Mouse (Mus musculus): ENCODE data around the gene Heatr4.
"Not testable (repeated sequence)": the region's sequence is repeated elsewhere in the genome, so short reads cannot be mapped to it uniquely, and the experiment has no call there.

Gene Heatr4

GRCm38 (mm10) chr12:83938592-83938991 is 46.1 kb downstream of the Heatr4 start:
- DNase-seq (ENCODE audit: low spot score) = not testable (repeated sequence)

- DNase-seq (ENCODE audit: low spot score) = no peak
Observed at GRCm38 (mm10) chr12:83937600-83937999, 47.1 kb downstream of the Heatr4 start.

- DNase-seq (ENCODE audit: low spot score) = no peak
Observed at GRCm38 (mm10) chr12:83929186-83929804, 55.4 kb downstream of the Heatr4 start.

GRCm38 (mm10) chr12:83927747-83928146 is 56.9 kb downstream of the Heatr4 start:
- DNase-seq (ENCODE audit: low spot score) = no peak

GRCm38 (mm10) chr12:83926061-83926460 is 58.6 kb downstream of the Heatr4 start:
- no peak for DNase-seq (ENCODE audit: low spot score)

GRCm38 (mm10) chr12:83925160-83925703 is 59.4 kb downstream of the Heatr4 start:
- no peak for DNase-seq (ENCODE audit: low spot score)

- DNase-seq (ENCODE audit: low spot score) = no peak
Observed at GRCm38 (mm10) chr12:83924332-83924731, 60.3 kb downstream of the Heatr4 start.

GRCm38 (mm10) chr12:83923486-83923859 is 61.2 kb downstream of the Heatr4 start:
- DNase-seq (ENCODE audit: low spot score) = no peak

GRCm38 (mm10) chr12:83922724-83923485 is 61.7 kb downstream of the Heatr4 start:
- DNase-seq (ENCODE audit: low spot score) = no peak

GRCm38 (mm10) chr12:83921535-83922381 is 62.9 kb downstream of the Heatr4 start, which contains the start of gene Numb:
Gene Numb (minus strand): TSS chr12:83921934.
- peak; percentile 99 for DNase-seq (ENCODE audit: low spot score)

- DNase-seq (ENCODE audit: low spot score) = no peak
Observed at GRCm38 (mm10) chr12:83920721-83921441, 63.8 kb downstream of the Heatr4 start.

- DNase-seq (ENCODE audit: low spot score) = no peak
Observed at GRCm38 (mm10) chr12:83916884-83917283, 67.8 kb downstream of the Heatr4 start.

- no peak for DNase-seq (ENCODE audit: low spot score)
Observed at GRCm38 (mm10) chr12:83914797-83915196, 69.9 kb downstream of the Heatr4 start.

- no peak for DNase-seq (ENCODE audit: low spot score)
Observed at GRCm38 (mm10) chr12:83914202-83914740, 70.4 kb downstream of the Heatr4 start.

- no peak for DNase-seq (ENCODE audit: low spot score)
Observed at GRCm38 (mm10) chr12:83910451-83910850, 74.2 kb downstream of the Heatr4 start.

Measured in ovary, adult 18-20 months (tissue).